Mouse (Mus musculus) liver, postnatal 0 days (tissue): ENCODE results near the gene Hsd17b1.

Experiments
- CTCF ChIP-seq: sonication (generic); IDR thresholded peaks from 2 replicates; pipeline ENCODE4 v1.5.1; 2016; ENCODE audit warnings: antibody characterized with exemption, low read depth
- EP300 ChIP-seq: IDR thresholded peaks from 2 replicates; pipeline ENCODE4 v1.6.1; 2016; ENCODE audit warnings: antibody characterized with exemption, low read depth, mild to moderate bottlenecking

- TF ChIP-seq CTCF (peak; percentile 69), EP300 (peak; percentile 7; the same call in 1 of the 2 replicates)
Measured at GRCm38 (mm10) chr11:101082208-101083082, 4.2 kb downstream of the Hsd17b1 start, which contains the start of gene Coasy.
